Mouse (Mus musculus) C2C12 (cell line): ENCODE results near the gene March4.

Experiments used
- CTCF ChIP-seq: IDR thresholded peaks from one replicate; pipeline ENCODE4 v1.5.1; 2011; ENCODE audit not compliant: control insufficient read depth, insufficient read depth, insufficient read length
- MAX ChIP-seq: IDR thresholded peaks from one replicate; pipeline ENCODE4 v1.6.1; 2011; ENCODE audit warnings: mild to moderate bottlenecking, control low read depth
- MYOG ChIP-seq: IDR thresholded peaks from one replicate; pipeline ENCODE4 v1.6.1; 2011; ENCODE audit not compliant: control insufficient read depth, insufficient read length; ENCODE audit errors: extremely low read depth
- USF1 ChIP-seq: IDR thresholded peaks from one replicate; pipeline ENCODE4 v1.6.1; 2011; ENCODE audit warnings: low read depth, mild to moderate bottlenecking, control low read depth, moderate library complexity

- TF ChIP-seq CTCF (no peak), MYOG (no peak), USF1 (no peak), MAX (no peak)
Observed at GRCm38 (mm10) chr1:72422121-72422520, 114.6 kb downstream of the March4 start.
